17 mouse cellular contexts compared by ENCODE assay signal in genomic region chr1:30216764-30217348, GRCm38 (mm10).
DNase-seq lines count a peak whose midpoint lies in the region; ATAC-seq lines count a peak whose summit lies in the region.
"Had no signal": no experiment of that assay in that cellular context is flagged by ENCODE, and none has a peak within 500 bp of the region (broad histone marks: within the 10 kb centered on the region; RNA-seq: fewer than 3 reads in every experiment).

No protein-coding gene starts in this region.

- no peaks in the 10 kb centered on the region for H3K27me3 ChIP-seq in heart, embryonic 11.5 days (ENCODE audit: control insufficient read depth, insufficient read depth, low read length)
- H3K27me3 ChIP-seq: forebrain, embryonic 13.5 days; heart, embryonic 15.5 days; hindbrain, embryonic 13.5 days; limb, embryonic 12.5 days; midbrain, embryonic 12.5 days had no signal

- WGBS in heart, embryonic 11.5 days (ENCODE audit: insufficient replicate concordance) = 53% methylated on average over 4 of the region's 4 CpGs

- ATAC-seq in heart, embryonic 11.5 days (replicated peaks; ENCODE audit: insufficient number of reproducible peaks, low FRiP score, low TSS enrichment) = 0 out of 2 replicates have a peak, but pooled peaks have one; percentile 10
- ATAC-seq: forebrain, embryonic 13.5 days had no signal

- H3K9me3 ChIP-seq in heart, embryonic 11.5 days (replicated peaks; ENCODE audit: control insufficient read depth, low read length) = no peaks in the 10 kb centered on the region
- H3K9me3 ChIP-seq: forebrain, embryonic 13.5 days; heart, embryonic 15.5 days; hindbrain, embryonic 13.5 days; limb, embryonic 12.5 days; midbrain, embryonic 12.5 days had no signal

- no peak overlapping the region for H3K9ac ChIP-seq in heart, embryonic 11.5 days (ENCODE audit: low read depth, low read length)
- H3K9ac ChIP-seq: forebrain, embryonic 13.5 days; heart, embryonic 15.5 days; hindbrain, embryonic 13.5 days; limb, embryonic 12.5 days; liver, embryonic 14.5 days; midbrain, embryonic 12.5 days had no signal

- no peak for DNase-seq in heart, adult 18-20 months
- peak; percentile 17 for DNase-seq in kidney, postnatal 14 days
- DNase-seq in kidney, adult 8-10 months = no peak
- DNase-seq in adrenal gland, adult 2 months = peak; percentile 61
- DNase-seq in adrenal gland, postnatal 36 days = peak; percentile 29 to 56
- no peak for DNase-seq in Muller cell, postnatal 12 days (ENCODE audit: inconsistent ontology term)
- DNase-seq: cerebellum, adult 11 months; lung, postnatal 10 days; retina, postnatal 1 day; thymus, adult 2 months had no signal

- H3K4me2 ChIP-seq in heart, embryonic 11.5 days = no peak overlapping the region
- H3K4me2 ChIP-seq: forebrain, embryonic 13.5 days; heart, embryonic 15.5 days; hindbrain, embryonic 13.5 days; limb, embryonic 12.5 days; midbrain, embryonic 12.5 days had no signal

- no peak overlapping the region for H3K27ac ChIP-seq in heart, embryonic 11.5 days (ENCODE audit: low read depth, low read length)
- H3K27ac ChIP-seq: forebrain, embryonic 13.5 days; heart, embryonic 15.5 days; hindbrain, embryonic 13.5 days; limb, embryonic 12.5 days; liver, embryonic 14.5 days; midbrain, embryonic 12.5 days had no signal

- H3K4me3 ChIP-seq in heart, embryonic 11.5 days (ENCODE audit: low read depth, low read length) = no peak overlapping the region
- H3K4me3 ChIP-seq: forebrain, embryonic 13.5 days; heart, embryonic 15.5 days; hindbrain, embryonic 13.5 days; limb, embryonic 12.5 days; midbrain, embryonic 12.5 days had no signal

- H3K36me3 ChIP-seq in heart, embryonic 11.5 days (ENCODE audit: control insufficient read depth, insufficient read depth, low read length) = no peaks in the 10 kb centered on the region
- H3K36me3 ChIP-seq: heart, embryonic 15.5 days; hindbrain, embryonic 13.5 days; limb, embryonic 12.5 days; midbrain, embryonic 12.5 days had no signal

- H3K4me1 ChIP-seq in heart, embryonic 11.5 days (ENCODE audit: control insufficient read depth, insufficient read depth, low read length) = no peaks in the 10 kb centered on the region
- H3K4me1 ChIP-seq: heart, embryonic 15.5 days; hindbrain, embryonic 13.5 days; limb, embryonic 12.5 days; midbrain, embryonic 12.5 days had no signal

Comparison
In these comparisons a context has a peak if more than half of its experiments do, and no peak if none do; other contexts are left out.
1. DNase-seq: peak in kidney, postnatal 14 days (single experiment), adrenal gland, adult 2 months (single experiment) and adrenal gland, postnatal 36 days (2 of 2); none in heart, adult 18-20 months (0 of 2), kidney, adult 8-10 months (0 of 2) and Muller cell, postnatal 12 days (single experiment).